ENCODE assay signal across 29 mouse cellular contexts in the genomic region with DNA sequence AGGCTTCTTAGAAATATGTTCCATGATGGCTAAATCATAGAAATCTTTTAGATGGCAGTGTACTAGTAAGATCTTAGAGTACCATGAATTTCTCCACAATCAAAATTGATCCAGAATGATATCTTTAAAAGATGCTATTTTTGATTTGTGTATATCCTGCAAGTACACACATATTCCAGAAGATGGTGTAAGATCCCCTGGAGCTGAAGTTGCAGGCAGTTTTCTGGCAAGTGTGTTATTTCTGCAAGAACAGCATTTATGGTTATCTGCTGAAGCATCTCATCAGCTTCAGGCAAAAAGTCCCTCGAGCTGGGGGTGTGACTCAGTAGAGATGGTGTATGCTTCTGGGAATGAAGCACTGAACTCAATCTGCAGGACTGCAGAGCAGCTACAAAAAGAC.
A peak's percentile ranks its signal among the peaks of the same experiment; 100 is the strongest.
DNase-seq lines count a peak whose midpoint lies in the region; ATAC-seq and TF ChIP-seq lines count a peak whose summit lies in the region.
"Had no signal": no experiment of that assay in that cellular context is flagged by ENCODE, and none has a peak within 500 bp of the region (broad histone marks: within the 10 kb centered on the region; RNA-seq: fewer than 3 reads in every experiment).

No protein-coding gene starts in this region.

- peak; percentile 46 for TF ChIP-seq CTCF in midbrain, postnatal 0 days (IDR thresholded peaks at IDR 0.05)

- no peak overlapping the region for H3K4me3 ChIP-seq in midbrain, postnatal 0 days (ENCODE audit: low read depth, low read length)
- H3K4me3 ChIP-seq in midbrain, embryonic 13.5 days (replicated peaks): no peak overlapping the region
- H3K4me3 ChIP-seq: embryonic facial prominence, embryonic 10.5 days; embryonic facial prominence, embryonic 15.5 days; forebrain, embryonic 13.5 days; liver, embryonic 12.5 days had no signal

- ATAC-seq in midbrain, postnatal 0 days (ENCODE audit: low FRiP score): no peak
- ATAC-seq in midbrain, embryonic 13.5 days: no peak
- ATAC-seq: forebrain, embryonic 13.5 days; inflammation-experienced regulatory T-cells, adult 6 months; liver, embryonic 12.5 days; liver, postnatal 0 days had no signal

- DNase-seq in frontal cortex, postnatal 36 days (ENCODE audit: low spot score in 2 of 2): peak; percentile 8 to 14
- no peak for DNase-seq in frontal cortex, postnatal 14 days (ENCODE audit: low spot score in 2 of 2)
- DNase-seq in midbrain, postnatal 0 days (ENCODE audit: low spot score): no peak
- peak; percentile 64 for DNase-seq in brain, adult 2 months (ENCODE audit: low read depth, low spot score)
- DNase-seq in cerebellum, postnatal 14 days: no peak
- no peak for DNase-seq in cerebellum, postnatal 36 days
- DNase-seq: adrenal gland, postnatal 10 days; B cell, adult 2 months; cerebellum, adult 18-20 months; cerebellum, postnatal 10 days; gastrocnemius, postnatal 25 days; heart, adult 11 months; heart, postnatal 36 days; kidney, adult 11 months; kidney, postnatal 14 days; left cerebral cortex, postnatal 4 days; liver, postnatal 0 days; lung, postnatal 4 days; midbrain, embryonic 14.5 days; right cerebral cortex, postnatal 4 days; thymus, postnatal 4 days had no signal

- H3K9me3 ChIP-seq in midbrain, postnatal 0 days (ENCODE audit: low read length): no peaks in the 10 kb centered on the region
- no peaks in the 10 kb centered on the region for H3K9me3 ChIP-seq in midbrain, embryonic 13.5 days
- H3K9me3 ChIP-seq: embryonic facial prominence, embryonic 10.5 days; embryonic facial prominence, embryonic 15.5 days; forebrain, embryonic 13.5 days; liver, embryonic 12.5 days had no signal

- H3K9ac ChIP-seq in midbrain, postnatal 0 days (replicated peaks; ENCODE audit: low read length, poor library complexity, severe bottlenecking): no peak overlapping the region
- no peak overlapping the region for H3K9ac ChIP-seq in midbrain, embryonic 13.5 days (replicated peaks)
- H3K9ac ChIP-seq: embryonic facial prominence, embryonic 15.5 days; forebrain, embryonic 13.5 days; hindbrain, embryonic 14.5 days; liver, embryonic 12.5 days; liver, postnatal 0 days had no signal

- no peaks in the 10 kb centered on the region for H3K36me3 ChIP-seq in midbrain, postnatal 0 days (ENCODE audit: insufficient read depth, low read length)
- no peaks in the 10 kb centered on the region for H3K36me3 ChIP-seq in midbrain, embryonic 13.5 days
- H3K36me3 ChIP-seq: embryonic facial prominence, embryonic 10.5 days; embryonic facial prominence, embryonic 15.5 days; liver, embryonic 12.5 days had no signal

- H3K4me2 ChIP-seq in midbrain, postnatal 0 days (ENCODE audit: low read depth, low read length, poor library complexity, severe bottlenecking): no peak overlapping the region
- H3K4me2 ChIP-seq in midbrain, embryonic 13.5 days (replicated peaks): no peak overlapping the region
- H3K4me2 ChIP-seq: embryonic facial prominence, embryonic 15.5 days; forebrain, embryonic 13.5 days; heart, embryonic 11.5 days; hindbrain, embryonic 14.5 days; liver, embryonic 12.5 days had no signal

- 65% methylated on average over 1 of the region's 1 CpGs for WGBS in midbrain, postnatal 0 days
- WGBS in midbrain, embryonic 13.5 days: 82% methylated on average over 1 of the region's 1 CpGs

- no peaks in the 10 kb centered on the region for H3K27me3 ChIP-seq in midbrain, postnatal 0 days (ENCODE audit: insufficient read depth, low read length)
- no peaks in the 10 kb centered on the region for H3K27me3 ChIP-seq in midbrain, embryonic 13.5 days
- H3K27me3 ChIP-seq: embryonic facial prominence, embryonic 15.5 days; forebrain, embryonic 13.5 days; liver, embryonic 12.5 days had no signal

- no peak overlapping the region for H3K27ac ChIP-seq in midbrain, postnatal 0 days (ENCODE audit: low read depth, low read length)
- H3K27ac ChIP-seq in midbrain, embryonic 13.5 days: no peak overlapping the region
- H3K27ac ChIP-seq: embryonic facial prominence, embryonic 10.5 days; embryonic facial prominence, embryonic 15.5 days; forebrain, embryonic 13.5 days; hindbrain, embryonic 14.5 days; liver, embryonic 12.5 days had no signal

- no peaks in the 10 kb centered on the region for H3K4me1 ChIP-seq in midbrain, postnatal 0 days (ENCODE audit: insufficient read depth, low read length)
- H3K4me1 ChIP-seq in midbrain, embryonic 13.5 days (replicated peaks): peaks cover 9% of the 10 kb centered on the region
- H3K4me1 ChIP-seq: embryonic facial prominence, embryonic 10.5 days; liver, embryonic 12.5 days had no signal

Comparison
In these comparisons a context has a peak if more than half of its experiments do, and no peak if none do; other contexts are left out.
1. DNase-seq: peak in frontal cortex, postnatal 36 days (2 of 2) and brain, adult 2 months (single experiment); none in frontal cortex, postnatal 14 days (0 of 2), midbrain, postnatal 0 days (single experiment), cerebellum, postnatal 14 days (0 of 2) and cerebellum, postnatal 36 days (0 of 2).